In genomic region chr10:7662471-7663141, GRCm38 (mm10) we compare ENCODE assay signal across 8 mouse cellular contexts. TPM values are rescaled to one million over a fixed set of nuclear protein-coding genes. Genes with fewer than 3 reads are reported as not detected.
DNase-seq lines count a peak whose midpoint lies in the region; ATAC-seq and TF ChIP-seq lines count a peak whose summit lies in the region.

No protein-coding gene starts in this region.

- H3K9me3 ChIP-seq in forebrain, embryonic 16.5 days (ENCODE audit: control insufficient read depth, low read length), result no peaks in the 10 kb centered on the region
- no peaks in the 10 kb centered on the region for H3K9me3 ChIP-seq in liver, embryonic 12.5 days (replicated peaks)
- no peaks in the 10 kb centered on the region for H3K9me3 ChIP-seq in neural tube, embryonic 12.5 days

- H3K4me2 ChIP-seq in forebrain, embryonic 16.5 days (ENCODE audit: low read length), result peak overlapping the region; percentile 90
- H3K4me2 ChIP-seq in liver, embryonic 12.5 days, result peak overlapping the region; percentile 92
- peak overlapping the region; percentile 88 for H3K4me2 ChIP-seq in neural tube, embryonic 12.5 days (replicated peaks)

- WGBS in bone marrow, adult 2 months, result under 1% methylated on average over 44 of the region's 44 CpGs
- under 1% methylated on average over 43 of the region's 44 CpGs for WGBS in forebrain, embryonic 16.5 days
- WGBS in liver, embryonic 12.5 days (ENCODE audit: insufficient replicate concordance), result under 1% methylated on average over 44 of the region's 44 CpGs
- under 1% methylated on average over 44 of the region's 44 CpGs for WGBS in neural tube, embryonic 12.5 days

- no peak for DNase-seq in frontal cortex, postnatal 14 days (ENCODE audit: low spot score in 2 of 2)
- DNase-seq in 3T3-L1 (ENCODE audit: low read depth, low spot score), result peak; percentile 61
- DNase-seq in cerebellum, postnatal 10 days, result no peak

- TF ChIP-seq POLR2A in bone marrow, adult 2 months (IDR thresholded peaks at IDR 0.05; ENCODE audit: borderline replicate concordance, control insufficient read depth, low read depth, low read length), result no peak; the same call in 1 of the 2 replicates

- H3K27me3 ChIP-seq in forebrain, embryonic 16.5 days (replicated peaks; ENCODE audit: control insufficient read depth, insufficient read depth, low read length), result no peaks in the 10 kb centered on the region
- H3K27me3 ChIP-seq in liver, embryonic 12.5 days (replicated peaks), result no peaks in the 10 kb centered on the region
- H3K27me3 ChIP-seq in neural tube, embryonic 12.5 days (replicated peaks), result no peaks in the 10 kb centered on the region

- peak; percentile 54 for ATAC-seq in frontal cortex, adult (ENCODE audit: low TSS enrichment)
- peak; percentile 75 for ATAC-seq in forebrain, embryonic 16.5 days
- peak; percentile 79 for ATAC-seq in liver, embryonic 12.5 days
- ATAC-seq in neural tube, embryonic 12.5 days (ENCODE audit: low FRiP score, low read depth), result peak; percentile 75

- peak overlapping the region; percentile 99 for H3K4me3 ChIP-seq in bone marrow, adult 2 months (replicated peaks; ENCODE audit: control insufficient read depth, low read depth, low read length)
- peak overlapping the region; percentile 98 for H3K4me3 ChIP-seq in forebrain, embryonic 16.5 days (replicated peaks; ENCODE audit: low read length)
- H3K4me3 ChIP-seq in liver, embryonic 12.5 days, result peak overlapping the region; percentile 81
- peak overlapping the region; percentile 92 for H3K4me3 ChIP-seq in neural tube, embryonic 12.5 days

- peak overlapping the region; percentile 92 for H3K27ac ChIP-seq in bone marrow, adult 2 months (ENCODE audit: control insufficient read depth, insufficient read depth, low read depth, low read length, poor library complexity)
- peak overlapping the region; percentile 88 for H3K27ac ChIP-seq in forebrain, embryonic 16.5 days (ENCODE audit: low read length)
- H3K27ac ChIP-seq in liver, embryonic 12.5 days, result peak overlapping the region; percentile 95
- peak overlapping the region; percentile 81 for H3K27ac ChIP-seq in neural tube, embryonic 12.5 days

- H3K36me3 ChIP-seq in forebrain, embryonic 16.5 days (ENCODE audit: control insufficient read depth, insufficient read depth), result no peaks in the 10 kb centered on the region
- H3K36me3 ChIP-seq in liver, embryonic 12.5 days, result peaks cover 16% of the 10 kb centered on the region; the same call in 1 of the 2 replicates
- H3K36me3 ChIP-seq in neural tube, embryonic 12.5 days, result no peaks in the 10 kb centered on the region

- no peaks in the 10 kb centered on the region; the same call in 1 of the 2 replicates for H3K4me1 ChIP-seq in bone marrow, adult 2 months (ENCODE audit: control insufficient read depth, insufficient read depth, low read length)
- H3K4me1 ChIP-seq in forebrain, embryonic 16.5 days (replicated peaks; ENCODE audit: control insufficient read depth, insufficient read depth, low read length), result peaks cover 13% of the 10 kb centered on the region
- peaks cover 45% of the 10 kb centered on the region for H3K4me1 ChIP-seq in liver, embryonic 12.5 days
- no peaks in the 10 kb centered on the region for H3K4me1 ChIP-seq in neural tube, embryonic 12.5 days

- no peak for TF ChIP-seq CTCF in bone marrow, adult 2 months (IDR thresholded peaks at IDR 0.05; ENCODE audit: control insufficient read depth, insufficient read depth, low read length)

- H3K9ac ChIP-seq in forebrain, embryonic 16.5 days (replicated peaks; ENCODE audit: low read depth, low read length), result peak overlapping the region; percentile 82
- H3K9ac ChIP-seq in liver, embryonic 12.5 days, result peak overlapping the region; percentile 94
- peak overlapping the region; percentile 86 for H3K9ac ChIP-seq in neural tube, embryonic 12.5 days

RNA-seq across cellular contexts. Expression of gene Nup43, which starts 4.7 kb away (rescaled TPM):
- polyA plus RNA-seq in bone marrow, adult 2 months (2011; ENCODE audit: insufficient read depth, insufficient read length, low replicate concordance, missing spikeins), result 9.4 and 14.6 TPM in 2 replicates
- 37.0 and 38.7 TPM in 2 replicates for polyA plus RNA-seq in forebrain, embryonic 16.5 days (2015; fragmentation: Nextera tagmentation; extraction: Ambion mirVana)
- polyA plus RNA-seq in liver, embryonic 12.5 days (2016; fragmentation: Nextera tagmentation; extraction: Ambion mirVana), result 40.8 and 43.2 TPM in 2 replicates
- 40.5 and 43.2 TPM in 2 replicates for polyA plus RNA-seq in neural tube, embryonic 12.5 days (2016; fragmentation: Nextera tagmentation; extraction: Ambion mirVana)

RNA-seq across cellular contexts. Expression of gene Pcmt1, which starts 18.3 kb away (rescaled TPM):
- 45.7 and 71.7 TPM in 2 replicates for polyA plus RNA-seq in bone marrow, adult 2 months (2011; ENCODE audit: insufficient read depth, insufficient read length, low replicate concordance, missing spikeins)
- 170 and 173 TPM in 2 replicates for polyA plus RNA-seq in forebrain, embryonic 16.5 days (2015; fragmentation: Nextera tagmentation; extraction: Ambion mirVana)
- polyA plus RNA-seq in liver, embryonic 12.5 days (2016; fragmentation: Nextera tagmentation; extraction: Ambion mirVana), result 115 and 121 TPM in 2 replicates
- polyA plus RNA-seq in neural tube, embryonic 12.5 days (2016; fragmentation: Nextera tagmentation; extraction: Ambion mirVana), result 143 and 153 TPM in 2 replicates

RNA-seq across cellular contexts. Expression of gene Lats1, which starts 18.4 kb away (rescaled TPM):
- polyA plus RNA-seq in bone marrow, adult 2 months (2011; ENCODE audit: insufficient read depth, insufficient read length, low replicate concordance, missing spikeins), result 6.0 and 6.2 TPM in 2 replicates
- 11.2 and 13.0 TPM in 2 replicates for polyA plus RNA-seq in forebrain, embryonic 16.5 days (2015; fragmentation: Nextera tagmentation; extraction: Ambion mirVana)
- 5.1 and 5.2 TPM in 2 replicates for polyA plus RNA-seq in liver, embryonic 12.5 days (2016; fragmentation: Nextera tagmentation; extraction: Ambion mirVana)
- polyA plus RNA-seq in neural tube, embryonic 12.5 days (2016; fragmentation: Nextera tagmentation; extraction: Ambion mirVana), result 12.7 and 13.7 TPM in 2 replicates
